Mouse (Mus musculus) adrenal gland, adult (tissue): ENCODE results near the gene Bcl3.

Source experiments
- DNase-seq, 2 experiments: peaks; one replicate each; pipeline ENCODE4 v3.0.0; 2022 to 2023; ENCODE audit warnings: low spot score in 1 of 2; ENCODE audit not compliant: inconsistent age in 2 of 2

Bcl3 gene

DNA sequence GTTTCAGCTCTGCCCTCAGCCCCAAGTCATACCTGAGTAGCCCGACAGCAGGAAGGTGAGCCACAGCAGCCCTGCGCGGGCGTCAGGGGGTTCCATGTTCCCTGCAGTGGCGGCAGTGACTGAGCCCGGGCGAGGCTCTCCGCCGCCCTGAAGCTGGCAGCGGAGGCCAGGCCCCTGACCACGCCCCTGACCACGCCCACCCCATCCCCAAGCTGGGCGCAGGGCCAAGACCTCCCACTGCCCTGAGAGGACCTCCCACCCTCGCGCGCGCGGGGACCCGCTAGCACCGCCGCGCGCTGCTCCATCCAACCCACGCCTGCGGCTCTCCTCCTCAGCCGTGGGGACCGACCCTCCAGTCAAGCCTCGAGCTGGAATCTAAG, 52.2 kb downstream of the Bcl3 start:
- peak; percentile 91 to 96 for DNase-seq

DNA sequence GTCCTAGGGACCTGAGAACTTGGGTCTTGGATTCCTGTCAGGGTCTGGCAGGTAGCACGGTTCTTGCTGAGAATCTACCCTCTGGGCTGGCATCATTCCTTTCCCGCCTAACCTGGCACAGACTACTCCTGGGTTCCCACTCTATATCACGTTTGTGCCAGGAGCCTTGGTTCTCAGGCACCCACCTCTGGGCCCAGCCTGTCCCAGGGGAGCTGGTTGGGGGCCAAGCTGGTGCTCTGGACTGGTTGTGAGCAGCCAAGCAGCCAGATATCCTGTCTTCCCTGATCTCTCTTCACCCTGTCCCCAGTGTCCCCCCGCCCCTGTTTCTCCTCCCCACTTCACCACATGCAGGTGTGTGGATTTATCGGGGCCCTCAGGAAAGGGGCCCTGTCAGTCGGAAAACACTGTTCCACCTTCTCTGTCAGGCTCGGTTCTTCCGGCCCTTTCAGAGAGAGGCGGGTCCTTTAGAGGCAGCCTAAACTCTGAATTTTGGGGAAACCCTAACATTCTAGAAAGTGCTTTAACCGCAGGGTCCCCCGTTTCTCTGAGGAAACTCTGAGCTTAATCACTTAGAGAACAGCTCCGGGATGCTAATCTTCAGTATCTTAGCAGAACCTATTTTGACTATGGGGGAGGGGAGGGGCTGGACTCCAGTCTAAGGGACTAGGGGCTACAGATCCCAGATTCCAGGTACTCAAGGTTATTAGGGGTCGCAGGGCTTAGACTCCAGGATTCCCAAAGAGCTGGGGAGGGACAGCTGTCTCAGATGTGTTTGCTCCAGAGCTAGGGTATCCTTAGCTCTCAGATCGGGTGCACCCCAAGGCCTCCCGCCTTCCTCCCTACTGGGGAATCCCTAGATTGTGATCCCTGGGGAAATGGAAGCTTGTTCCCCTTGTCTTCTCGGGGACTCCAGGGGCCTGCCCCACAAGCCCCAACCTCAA, 52.9 kb downstream of the Bcl3 start:
- no peak for DNase-seq

DNA sequence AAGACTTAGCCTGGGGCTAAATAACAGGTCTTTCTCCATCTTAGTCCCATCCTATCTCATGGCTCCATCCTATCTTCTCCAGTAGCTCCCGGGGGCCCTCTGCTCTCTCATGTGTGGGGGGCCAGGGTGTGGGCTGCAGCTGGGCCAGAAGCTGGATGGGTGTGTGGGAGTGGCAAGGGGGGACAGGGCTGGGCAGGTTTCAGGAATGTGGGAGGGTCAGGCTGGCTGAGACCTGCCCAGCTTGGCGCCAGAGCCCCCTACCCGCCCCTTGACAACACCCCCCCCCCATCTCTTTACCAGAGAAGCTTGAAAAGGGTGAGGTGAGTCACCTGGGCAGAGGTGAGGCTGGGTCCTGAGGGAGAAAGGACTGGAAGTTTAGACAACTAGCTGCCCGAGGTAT, 53.6 kb downstream of the Bcl3 start:
- DNase-seq, result no peak

DNA sequence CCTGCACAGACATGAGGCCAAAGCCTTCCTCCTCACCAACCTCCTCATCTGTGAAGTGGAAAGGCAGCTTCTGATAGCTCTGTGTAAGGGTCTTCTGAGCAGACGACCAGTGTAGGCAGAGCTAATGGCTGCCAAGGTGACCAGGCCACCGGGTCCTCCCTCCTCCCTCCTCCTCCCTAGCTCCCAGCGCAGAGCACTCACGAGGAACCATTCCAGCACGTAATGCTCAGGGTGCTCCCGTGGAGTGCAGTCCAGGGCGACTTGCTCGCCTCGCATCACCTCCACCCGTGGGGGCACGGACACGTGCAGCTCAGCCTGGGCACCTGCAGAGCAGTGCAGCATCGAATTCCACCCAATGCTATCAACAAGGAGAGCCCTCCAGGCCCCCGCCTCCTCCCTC, 54.3 kb downstream of the Bcl3 start:
- DNase-seq, result no peak

DNA sequence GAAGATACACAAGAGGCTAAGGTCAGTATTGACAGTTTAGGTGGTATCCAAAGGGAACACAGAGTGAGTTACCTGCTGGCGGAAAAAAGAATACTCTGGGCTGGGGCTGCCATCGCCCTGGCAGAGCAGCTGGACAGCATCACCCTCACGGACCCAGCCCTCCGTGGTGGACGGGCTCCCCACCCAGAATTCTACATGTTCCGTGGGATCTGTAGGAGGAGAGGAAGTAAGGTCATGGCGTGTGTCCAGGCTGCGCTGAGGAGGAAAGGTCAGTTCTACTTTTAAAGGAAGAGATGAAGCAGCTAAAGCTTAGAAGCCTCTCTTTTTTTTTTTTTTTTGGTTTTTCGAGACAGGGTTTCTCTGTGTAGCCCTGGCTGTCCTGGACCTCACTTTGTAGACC, 58.0 kb downstream of the Bcl3 start:
- no peak for DNase-seq

DNA sequence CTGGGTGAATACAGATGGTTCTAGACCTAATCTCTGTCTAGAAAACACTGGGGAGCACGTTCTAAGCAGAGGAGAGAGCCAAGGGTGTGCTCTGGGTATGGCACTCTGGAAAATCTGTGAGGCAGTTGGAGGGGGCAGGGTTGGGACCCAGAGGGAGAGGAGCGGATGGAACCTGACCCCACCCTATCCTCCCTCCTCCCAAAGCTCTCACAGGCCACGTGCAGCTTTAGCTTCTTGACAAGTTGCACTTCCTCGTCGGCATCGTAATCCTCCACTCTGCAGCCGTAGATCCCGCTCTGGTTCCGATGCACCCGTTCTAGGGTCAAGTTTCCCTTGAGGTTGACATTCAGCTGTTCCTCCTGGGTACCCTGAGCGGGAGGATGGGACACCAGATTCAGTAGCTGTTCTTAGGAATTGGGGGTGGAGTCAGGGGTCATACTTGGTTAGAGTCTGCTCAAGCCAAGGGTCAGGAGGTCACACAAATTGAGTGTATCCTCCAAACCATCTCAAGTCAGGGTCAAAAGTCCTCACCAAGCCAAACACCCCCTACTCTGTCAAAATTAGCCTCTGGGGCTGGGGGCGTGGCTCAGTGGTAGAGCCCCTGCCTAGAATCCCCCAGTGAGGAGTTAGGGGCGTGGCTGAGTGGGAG, 58.6 kb downstream of the Bcl3 start:
- peak in 1 of 2 experiments; percentile 38 for DNase-seq

DNA sequence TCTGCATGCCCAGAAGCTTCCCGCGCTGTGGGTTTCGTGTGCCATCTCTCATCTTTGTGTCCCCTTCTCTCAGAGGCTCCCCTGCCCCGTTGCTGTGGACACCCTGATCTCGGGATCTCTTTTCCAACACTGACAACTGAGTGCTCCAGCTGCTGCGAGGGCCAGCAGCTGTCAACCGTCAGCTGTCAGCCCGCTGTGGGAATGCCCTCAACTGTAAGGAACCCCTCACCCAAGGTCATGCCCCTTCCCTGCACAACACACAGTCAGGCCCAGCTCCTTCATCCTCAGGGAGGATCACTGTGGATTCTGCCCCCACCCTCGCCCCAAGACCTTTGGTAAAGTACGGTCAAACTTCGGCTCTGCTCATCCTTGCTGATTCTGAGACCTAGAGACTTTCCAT, 60.3 kb downstream of the Bcl3 start:
- no peak for DNase-seq

DNA sequence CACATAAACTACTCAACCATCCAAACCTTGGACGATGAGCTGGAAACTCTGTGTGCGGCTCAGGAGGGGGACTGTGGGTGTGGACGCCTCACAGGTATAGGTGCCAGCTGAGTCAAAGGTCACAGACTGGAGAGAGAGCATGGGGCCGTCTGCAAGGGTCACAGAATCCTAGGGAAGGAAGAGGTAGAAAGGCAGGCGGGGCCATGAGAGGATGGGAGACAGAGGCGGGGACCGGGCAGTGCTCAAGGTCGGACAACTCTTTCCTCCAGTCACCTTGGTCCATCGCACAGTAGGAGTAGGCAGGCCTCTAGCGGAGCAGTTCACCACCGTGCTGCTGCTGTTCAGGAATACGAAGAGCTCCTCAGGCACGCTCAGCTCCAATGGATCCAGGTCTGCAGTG, 62.5 kb downstream of the Bcl3 start:
- no peak for DNase-seq

DNA sequence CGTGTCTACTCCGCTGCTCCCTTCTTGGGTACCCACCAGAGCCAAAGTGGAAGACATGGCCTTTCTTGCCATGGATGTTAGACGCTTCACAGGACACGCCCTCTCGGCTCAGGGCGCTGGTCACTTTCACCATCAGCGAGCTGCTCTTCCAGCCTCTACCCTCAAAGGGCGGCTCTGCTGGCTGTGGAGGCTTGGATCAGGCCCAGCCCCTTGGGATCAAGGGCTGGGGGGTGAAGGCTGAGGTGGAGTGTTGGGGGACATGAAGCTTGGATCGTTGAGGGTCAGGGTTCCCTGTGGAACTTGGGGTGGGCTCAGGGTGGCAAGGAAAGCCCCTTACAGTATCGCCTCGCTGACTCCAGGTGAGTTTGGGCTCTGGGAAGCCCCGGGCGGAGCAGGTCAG, 63.9 kb downstream of the Bcl3 start:
- no peak for DNase-seq
